Mouse (Mus musculus): ENCODE data around the gene Atg9a. TPM values are rescaled to one million over a fixed set of nuclear protein-coding genes. Genes with fewer than 3 reads are reported as not detected.

Gene Atg9a
- total and polyA plus RNA-seq, 3 experiments, result 16.3 to 40.0 (median 34.2) TPM

DNA sequence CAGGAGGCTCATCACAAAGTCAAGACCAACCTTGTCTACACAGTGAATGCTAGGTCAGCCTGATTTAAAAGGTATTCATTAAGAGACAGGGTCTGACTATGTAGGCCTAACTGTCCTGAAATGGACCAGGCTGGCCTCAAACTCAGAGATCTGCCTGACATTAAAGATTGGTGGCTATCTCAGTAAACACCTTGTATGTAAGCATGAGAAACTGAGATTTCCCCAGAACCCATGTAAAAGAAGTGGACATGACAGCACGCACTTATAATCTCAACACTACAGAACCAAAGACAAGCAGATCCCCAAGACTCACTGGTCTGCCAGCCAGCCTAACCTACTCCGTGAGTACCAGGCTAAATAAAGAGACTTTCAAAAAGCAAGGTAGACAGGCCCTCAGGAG is 53.5 kb downstream of the Atg9a start:
- H3K4me1 ChIP-seq (ENCODE audit: insufficient read depth, low read depth, low read length), result peaks cover 83% of the 10 kb centered on the region
- ATAC-seq (ENCODE audit: extremely low read depth, insufficient number of reproducible peaks, low FRiP score, poor library complexity, severe bottlenecking) (no peak), DNase-seq (ENCODE audit: low spot score) (no peak)
- H3K27me3 ChIP-seq (ENCODE audit: insufficient read depth, low read length), result no peaks in the 10 kb centered on the region
- peaks cover 61% of the 10 kb centered on the region for H3K36me3 ChIP-seq (replicated peaks)
- H3K4me3 ChIP-seq (ENCODE audit: low read depth, low read length), result peak overlapping the region; percentile 7; the same call in 1 of the 2 replicates
- TF ChIP-seq CTCF (IDR thresholded peaks at IDR 0.05; ENCODE audit: low read depth, low read length) (no peak), POLR2AphosphoS5 (IDR thresholded peaks at IDR 0.05; ENCODE audit: insufficient replicate concordance, low read depth, low read length) (no peak), GATA1 (IDR thresholded peaks at IDR 0.05; ENCODE audit: borderline replicate concordance, low read length) (no peak), TAL1 (conservative IDR thresholded peaks at IDR 0.05; ENCODE audit: low read depth, low read length) (peak; percentile 71), GATA2 (IDR thresholded peaks at IDR 0.05; ENCODE audit: borderline replicate concordance, low read depth, low read length) (no peak)
- no peaks in the 10 kb centered on the region for H3K9me3 ChIP-seq (replicated peaks)

DNA sequence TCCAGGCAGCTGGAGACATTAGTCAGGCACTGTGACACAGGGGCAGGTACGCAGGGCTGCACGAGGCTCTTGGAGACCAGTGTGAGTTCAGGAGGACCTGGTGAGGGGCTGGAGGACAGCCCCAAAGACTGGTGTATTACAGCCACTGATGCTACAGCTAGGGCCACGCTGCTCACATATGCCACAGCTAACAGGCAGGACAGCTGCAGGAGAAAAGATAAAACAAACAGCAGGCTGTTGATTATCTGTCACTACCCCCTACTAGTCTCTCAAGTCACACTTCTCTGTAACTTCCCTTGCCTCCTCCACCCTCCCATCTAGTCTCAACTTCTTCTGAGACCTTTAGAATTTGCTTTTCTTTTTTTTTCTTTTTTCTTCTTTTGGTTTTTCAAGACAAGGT is 55.3 kb downstream of the Atg9a start:
- Histone ChIP-seq H3K4me1 (ENCODE audit: insufficient read depth, low read depth, low read length) (peaks cover 88% of the 10 kb centered on the region), H3K27me3 (ENCODE audit: insufficient read depth, low read length) (no peaks in the 10 kb centered on the region), H3K4me3 (ENCODE audit: low read depth, low read length) (peak overlapping the region; percentile 61; the same call in 1 of the 2 replicates), H3K36me3 (replicated peaks) (peaks cover 61% of the 10 kb centered on the region), H3K9me3 (replicated peaks) (no peaks in the 10 kb centered on the region)
- ATAC-seq (ENCODE audit: extremely low read depth, insufficient number of reproducible peaks, low FRiP score, poor library complexity, severe bottlenecking) (peak; percentile 85), DNase-seq (ENCODE audit: low spot score) (peak; percentile 87)
- no peak for TF ChIP-seq GATA1 (IDR thresholded peaks at IDR 0.05; ENCODE audit: borderline replicate concordance, low read length)
- TF ChIP-seq TAL1 (conservative IDR thresholded peaks at IDR 0.05; ENCODE audit: low read depth, low read length), result peak; percentile 99

DNA sequence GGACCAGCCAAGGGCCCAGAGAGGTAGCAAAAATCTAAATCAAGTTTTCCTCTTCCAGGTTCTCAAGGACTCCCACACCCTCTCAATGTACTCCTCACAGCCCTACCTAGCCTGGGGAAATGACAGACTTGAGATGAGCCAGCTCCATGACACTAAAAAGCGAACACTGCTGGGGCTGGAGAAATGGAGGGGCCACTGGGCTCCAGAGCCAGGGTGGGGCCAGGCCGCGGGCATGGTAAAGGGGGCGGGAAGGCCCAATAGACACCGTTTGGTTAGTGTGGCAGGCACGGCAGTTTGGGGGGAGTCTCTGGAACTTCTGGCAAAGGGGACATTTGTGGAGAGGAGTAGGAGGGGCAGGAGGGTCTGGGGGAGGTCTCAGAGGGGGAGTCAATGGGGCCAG is 55.7 kb downstream of the Atg9a start:
- no peak for TF ChIP-seq GATA1 (IDR thresholded peaks at IDR 0.05; ENCODE audit: borderline replicate concordance, low read length)
- TF ChIP-seq TAL1 (conservative IDR thresholded peaks at IDR 0.05; ENCODE audit: low read depth, low read length), result no peak
- no peak for TF ChIP-seq POLR2AphosphoS5 (IDR thresholded peaks at IDR 0.05; ENCODE audit: insufficient replicate concordance, low read depth, low read length)
- TF ChIP-seq CTCF (IDR thresholded peaks at IDR 0.05; ENCODE audit: low read depth, low read length), result no peak
- TF ChIP-seq GATA2 (IDR thresholded peaks at IDR 0.05; ENCODE audit: borderline replicate concordance, low read depth, low read length), result no peak
- H3K27me3 ChIP-seq (ENCODE audit: insufficient read depth, low read length), result no peaks in the 10 kb centered on the region
- ATAC-seq (ENCODE audit: extremely low read depth, insufficient number of reproducible peaks, low FRiP score, poor library complexity, severe bottlenecking) (no peak), DNase-seq (ENCODE audit: low spot score) (no peak)
- peaks cover 61% of the 10 kb centered on the region for H3K36me3 ChIP-seq (replicated peaks)
- no peaks in the 10 kb centered on the region for H3K9me3 ChIP-seq (replicated peaks)
- H3K4me1 ChIP-seq (ENCODE audit: insufficient read depth, low read depth, low read length), result peaks cover 87% of the 10 kb centered on the region
- peak overlapping the region; percentile 61; the same call in 1 of the 2 replicates for H3K4me3 ChIP-seq (ENCODE audit: low read depth, low read length)

DNA sequence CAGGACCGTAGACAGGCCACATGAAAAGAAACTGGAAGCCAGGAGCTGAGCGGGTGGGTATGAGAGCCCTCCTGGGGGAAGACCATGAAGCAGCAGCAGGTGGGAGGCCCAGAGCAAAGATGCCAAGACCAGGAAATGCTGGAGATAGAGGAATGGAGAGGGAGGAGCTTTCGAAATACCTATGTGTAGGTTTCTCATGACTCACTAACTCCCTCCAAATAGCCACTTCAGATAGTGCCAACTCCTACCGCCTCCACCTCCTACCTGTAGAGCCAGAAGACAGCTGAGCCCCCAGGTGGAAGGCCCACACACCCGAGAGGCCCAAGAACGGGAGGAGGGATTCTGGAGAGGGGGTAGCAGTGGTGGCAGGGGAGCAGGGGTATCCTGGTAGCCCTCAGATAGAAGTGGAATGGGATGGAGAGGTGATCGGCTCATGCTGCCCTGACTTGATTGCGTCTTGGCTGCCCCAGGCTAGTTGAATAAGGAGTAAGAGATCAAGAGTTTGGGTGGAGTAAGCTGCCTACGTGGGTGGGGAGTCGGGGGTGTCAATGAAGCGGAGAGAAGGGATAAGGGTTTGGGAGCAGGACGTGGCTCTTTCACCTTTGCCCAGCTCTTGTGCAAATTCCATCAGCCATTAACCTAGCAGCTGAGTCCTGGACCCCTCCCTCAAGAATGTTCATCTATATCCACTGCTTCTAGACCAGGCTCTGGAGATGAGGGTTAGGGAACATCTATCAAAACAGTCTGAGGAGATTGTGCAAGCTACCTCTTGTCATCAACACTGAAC is 58.4 kb downstream of the Atg9a start, which contains the start of gene Slc23a3:
Gene Slc23a3 (minus strand): TSS at position 470 of the 787 bp plus-strand sequence.
- no peaks in the 10 kb centered on the region for H3K27me3 ChIP-seq (ENCODE audit: insufficient read depth, low read length)
- H3K4me1 ChIP-seq (ENCODE audit: insufficient read depth, low read depth, low read length), result peaks cover 63% of the 10 kb centered on the region
- H3K4me3 ChIP-seq (ENCODE audit: low read depth, low read length), result no peak within 1 kb of the TSS; the same call in 1 of the 2 replicates
- no peak for TF ChIP-seq GATA2 (IDR thresholded peaks at IDR 0.05; ENCODE audit: borderline replicate concordance, low read depth, low read length)
- TF ChIP-seq CTCF (IDR thresholded peaks at IDR 0.05; ENCODE audit: low read depth, low read length), result no peak
- TF ChIP-seq TAL1 (conservative IDR thresholded peaks at IDR 0.05; ENCODE audit: low read depth, low read length), result no peak
- TF ChIP-seq POLR2AphosphoS5 (IDR thresholded peaks at IDR 0.05; ENCODE audit: insufficient replicate concordance, low read depth, low read length), result no peak; the same call in 1 of the 2 replicates
- DNase-seq (ENCODE audit: low spot score) (no peak), ATAC-seq (ENCODE audit: extremely low read depth, insufficient number of reproducible peaks, low FRiP score, poor library complexity, severe bottlenecking) (no peak)
- H3K36me3 ChIP-seq (replicated peaks), result peaks cover 47% of the 10 kb centered on the region
- H3K9me3 ChIP-seq (replicated peaks), result no peaks in the 10 kb centered on the region

Other genes starting within 250 kb of the Atg9a start
- not detected in 2 replicates for gene Ihh, start 240.5 kb downstream of the Atg9a start, total RNA-seq (2014; fragmentation: Nextera tagmentation)
- 0.17 and 0.27 TPM in 2 replicates for gene Ihh, start 240.5 kb downstream of the Atg9a start, total RNA-seq (2017)
- 0.08 and 0.13 TPM in 2 replicates for gene Ihh, start 240.5 kb downstream of the Atg9a start, polyA plus RNA-seq (2012)
- gene Nhej1, start 67.0 kb downstream of the Atg9a start, total RNA-seq (2014; fragmentation: Nextera tagmentation), result 2.5 and 5.1 TPM in 2 replicates
- gene Nhej1, start 67.0 kb downstream of the Atg9a start, total RNA-seq (2017), result 12.3 and 12.4 TPM in 2 replicates
- gene Nhej1, start 67.0 kb downstream of the Atg9a start, polyA plus RNA-seq (2012), result 0.40 and 0.47 TPM in 2 replicates
- gene Slc23a3, start 58.3 kb downstream of the Atg9a start, total RNA-seq (2014; fragmentation: Nextera tagmentation), result 0.83 and 1.5 TPM in 2 replicates
- 0.22 and 0.29 TPM in 2 replicates for gene Slc23a3, start 58.3 kb downstream of the Atg9a start, total RNA-seq (2017)
- 0.03 TPM in 1 of 2 replicates, not detected in the other for gene Slc23a3, start 58.3 kb downstream of the Atg9a start, polyA plus RNA-seq (2012)
- gene Cnppd1, start 49.5 kb downstream of the Atg9a start, total RNA-seq (2014; fragmentation: Nextera tagmentation), result 77.3 and 93.4 TPM in 2 replicates
- 140 and 143 TPM in 2 replicates for gene Cnppd1, start 49.5 kb downstream of the Atg9a start, total RNA-seq (2017)
- gene Cnppd1, start 49.5 kb downstream of the Atg9a start, polyA plus RNA-seq (2012), result 83.2 and 105 TPM in 2 replicates
- gene Retreg2, start 49.4 kb downstream of the Atg9a start, total RNA-seq (2014; fragmentation: Nextera tagmentation), result 85.7 and 93.8 TPM in 2 replicates
- gene Retreg2, start 49.4 kb downstream of the Atg9a start, total RNA-seq (2017), result 111 and 120 TPM in 2 replicates
- 101 and 112 TPM in 2 replicates for gene Retreg2, start 49.4 kb downstream of the Atg9a start, polyA plus RNA-seq (2012)
- 45.8 and 58.0 TPM in 2 replicates for gene Zfand2b, start 23.6 kb downstream of the Atg9a start, total RNA-seq (2014; fragmentation: Nextera tagmentation)
- 47.7 and 53.7 TPM in 2 replicates for gene Zfand2b, start 23.6 kb downstream of the Atg9a start, total RNA-seq (2017)
- 21.0 and 24.2 TPM in 2 replicates for gene Zfand2b, start 23.6 kb downstream of the Atg9a start, polyA plus RNA-seq (2012)
- 19.5 and 132 TPM in 2 replicates for gene Abcb6, start 11.8 kb downstream of the Atg9a start, total RNA-seq (2014; fragmentation: Nextera tagmentation)
- gene Abcb6, start 11.8 kb downstream of the Atg9a start, total RNA-seq (2017), result 25.0 and 28.1 TPM in 2 replicates
- 5.4 and 9.5 TPM in 2 replicates for gene Abcb6, start 11.8 kb downstream of the Atg9a start, polyA plus RNA-seq (2012)
- 47.5 and 50.4 TPM in 2 replicates for gene Ankzf1, start within 50 bp of the Atg9a start, total RNA-seq (2014; fragmentation: Nextera tagmentation)
- gene Ankzf1, start within 50 bp of the Atg9a start, total RNA-seq (2017), result 57.4 and 69.3 TPM in 2 replicates
- 17.0 and 22.9 TPM in 2 replicates for gene Ankzf1, start within 50 bp of the Atg9a start, polyA plus RNA-seq (2012)
- 10.1 and 19.2 TPM in 2 replicates for gene Glb1l, start 18.6 kb upstream of the Atg9a start, total RNA-seq (2014; fragmentation: Nextera tagmentation)
- gene Glb1l, start 18.6 kb upstream of the Atg9a start, total RNA-seq (2017), result 11.0 and 12.5 TPM in 2 replicates
- 0.29 and 0.83 TPM in 2 replicates for gene Glb1l, start 18.6 kb upstream of the Atg9a start, polyA plus RNA-seq (2012)
- 59.4 and 78.2 TPM in 2 replicates for gene Stk16, start 18.6 kb upstream of the Atg9a start, total RNA-seq (2014; fragmentation: Nextera tagmentation)
- gene Stk16, start 18.6 kb upstream of the Atg9a start, total RNA-seq (2017), result 70.7 and 72.6 TPM in 2 replicates
- 114 and 133 TPM in 2 replicates for gene Stk16, start 18.6 kb upstream of the Atg9a start, polyA plus RNA-seq (2012)
- gene Tuba4a, start 27.7 kb upstream of the Atg9a start, total RNA-seq (2014; fragmentation: Nextera tagmentation), result 201 and 287 TPM in 2 replicates
- gene Tuba4a, start 27.7 kb upstream of the Atg9a start, total RNA-seq (2017), result 156 and 175 TPM in 2 replicates
- 38.6 and 61.0 TPM in 2 replicates for gene Tuba4a, start 27.7 kb upstream of the Atg9a start, polyA plus RNA-seq (2012)
- not detected in 2 replicates for gene A630095N17Rik, start 39.9 kb upstream of the Atg9a start, total RNA-seq (2014; fragmentation: Nextera tagmentation)
- gene A630095N17Rik, start 39.9 kb upstream of the Atg9a start, total RNA-seq (2017), result not detected in 2 replicates
- not detected in 2 replicates for gene A630095N17Rik, start 39.9 kb upstream of the Atg9a start, polyA plus RNA-seq (2012)
- gene Dnajb2, start 44.2 kb upstream of the Atg9a start, total RNA-seq (2014; fragmentation: Nextera tagmentation), result 15.4 and 63.3 TPM in 2 replicates
- 13.9 and 15.6 TPM in 2 replicates for gene Dnajb2, start 44.2 kb upstream of the Atg9a start, total RNA-seq (2017)
- 9.1 and 11.1 TPM in 2 replicates for gene Dnajb2, start 44.2 kb upstream of the Atg9a start, polyA plus RNA-seq (2012)
- gene Ptprn, start 72.3 kb upstream of the Atg9a start, total RNA-seq (2014; fragmentation: Nextera tagmentation), result not detected in 2 replicates
- 0.11 TPM in 1 of 2 replicates, not detected in the other for gene Ptprn, start 72.3 kb upstream of the Atg9a start, total RNA-seq (2017)
- 0.03 and 0.08 TPM in 2 replicates for gene Ptprn, start 72.3 kb upstream of the Atg9a start, polyA plus RNA-seq (2012)
- not detected in 2 replicates for gene Resp18, start 86.2 kb upstream of the Atg9a start, total RNA-seq (2014; fragmentation: Nextera tagmentation)
- gene Resp18, start 86.2 kb upstream of the Atg9a start, total RNA-seq (2017), result not detected in 2 replicates
- not detected in 2 replicates for gene Resp18, start 86.2 kb upstream of the Atg9a start, polyA plus RNA-seq (2012)
- 56.3 and 73.7 TPM in 2 replicates for gene Dnpep, start 125.8 kb upstream of the Atg9a start, total RNA-seq (2014; fragmentation: Nextera tagmentation)
- gene Dnpep, start 125.8 kb upstream of the Atg9a start, total RNA-seq (2017), result 38.7 and 47.2 TPM in 2 replicates
- gene Dnpep, start 125.8 kb upstream of the Atg9a start, polyA plus RNA-seq (2012), result 69.4 and 79.0 TPM in 2 replicates
- 12.9 and 19.0 TPM in 2 replicates for gene Des, start 168.1 kb upstream of the Atg9a start, total RNA-seq (2014; fragmentation: Nextera tagmentation)
- 3.4 and 5.6 TPM in 2 replicates for gene Des, start 168.1 kb upstream of the Atg9a start, total RNA-seq (2017)
- 12.7 and 13.8 TPM in 2 replicates for gene Des, start 168.1 kb upstream of the Atg9a start, polyA plus RNA-seq (2012)
- gene Speg, start 183.1 kb upstream of the Atg9a start, total RNA-seq (2014; fragmentation: Nextera tagmentation), result 1.9 and 7.7 TPM in 2 replicates
- gene Speg, start 183.1 kb upstream of the Atg9a start, total RNA-seq (2017), result 1.9 and 2.3 TPM in 2 replicates
- 10.3 and 12.6 TPM in 2 replicates for gene Speg, start 183.1 kb upstream of the Atg9a start, polyA plus RNA-seq (2012)
- 179 and 182 TPM in 2 replicates for gene Gmppa, start 243.7 kb upstream of the Atg9a start, total RNA-seq (2014; fragmentation: Nextera tagmentation)
- gene Gmppa, start 243.7 kb upstream of the Atg9a start, total RNA-seq (2017), result 178 and 183 TPM in 2 replicates
- gene Gmppa, start 243.7 kb upstream of the Atg9a start, polyA plus RNA-seq (2012), result 328 and 349 TPM in 2 replicates